Mouse (Mus musculus) thymus, adult 2 months (tissue): ENCODE measurements around the gene Xpot.

Source experiments
- CTCF ChIP-seq: fragments of 200-500 bp; IDR thresholded peaks from 2 replicates; pipeline ENCODE4 v1.5.1; 2012; ENCODE audit warnings: mild to moderate bottlenecking, control low read depth, low read length, moderate library complexity, borderline replicate concordance; ENCODE audit not compliant: control insufficient read depth, poor library complexity, insufficient read depth; ENCODE audit errors: extremely low read depth
- POLR2A ChIP-seq: fragments of 200-500 bp; IDR thresholded peaks from 2 replicates; pipeline ENCODE4 v1.6.1; 2012; ENCODE audit warnings: mild to moderate bottlenecking, low read length, control low read depth, moderate library complexity; ENCODE audit not compliant: control insufficient read depth, poor library complexity, insufficient read depth; ENCODE audit errors: extremely low read depth

DNA sequence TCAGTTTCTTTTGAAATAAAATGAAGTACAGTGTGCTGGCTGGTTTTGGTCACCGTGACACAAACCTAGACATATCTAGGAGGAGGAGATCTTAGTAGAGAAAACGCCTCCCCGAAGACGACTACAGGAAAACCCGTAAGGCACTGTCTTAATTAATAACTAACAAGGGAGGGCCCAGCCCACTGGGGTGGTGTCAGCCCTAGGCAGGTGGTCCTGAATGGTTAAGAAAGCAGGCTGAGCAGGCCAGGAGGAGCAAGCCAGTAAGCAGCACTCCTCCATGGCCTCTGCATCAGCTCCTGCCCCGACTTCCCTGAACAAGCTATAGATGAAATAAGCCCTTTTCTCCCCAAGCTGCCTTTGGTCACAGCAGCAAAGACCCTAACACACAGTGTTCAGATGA lies 56.3 kb downstream of the Xpot start:
- TF ChIP-seq CTCF (no peak), POLR2A (no peak)
